Mouse (Mus musculus) 3T3-L1 (cell line): ENCODE data around the gene Lrrc9.

Source experiments
- DNase-seq: peaks from one replicate; pipeline ENCODE4 v3.0.0-alpha.2; 2015; ENCODE audit warnings: low read depth, low spot score

Gene Lrrc9

GRCm38 (mm10) chr12:72441839-72442576 lies at the start of gene Lrrc9:
Lrrc9 (plus strand) TSS chr12:72441866.
- DNase-seq: no peak

DNA sequence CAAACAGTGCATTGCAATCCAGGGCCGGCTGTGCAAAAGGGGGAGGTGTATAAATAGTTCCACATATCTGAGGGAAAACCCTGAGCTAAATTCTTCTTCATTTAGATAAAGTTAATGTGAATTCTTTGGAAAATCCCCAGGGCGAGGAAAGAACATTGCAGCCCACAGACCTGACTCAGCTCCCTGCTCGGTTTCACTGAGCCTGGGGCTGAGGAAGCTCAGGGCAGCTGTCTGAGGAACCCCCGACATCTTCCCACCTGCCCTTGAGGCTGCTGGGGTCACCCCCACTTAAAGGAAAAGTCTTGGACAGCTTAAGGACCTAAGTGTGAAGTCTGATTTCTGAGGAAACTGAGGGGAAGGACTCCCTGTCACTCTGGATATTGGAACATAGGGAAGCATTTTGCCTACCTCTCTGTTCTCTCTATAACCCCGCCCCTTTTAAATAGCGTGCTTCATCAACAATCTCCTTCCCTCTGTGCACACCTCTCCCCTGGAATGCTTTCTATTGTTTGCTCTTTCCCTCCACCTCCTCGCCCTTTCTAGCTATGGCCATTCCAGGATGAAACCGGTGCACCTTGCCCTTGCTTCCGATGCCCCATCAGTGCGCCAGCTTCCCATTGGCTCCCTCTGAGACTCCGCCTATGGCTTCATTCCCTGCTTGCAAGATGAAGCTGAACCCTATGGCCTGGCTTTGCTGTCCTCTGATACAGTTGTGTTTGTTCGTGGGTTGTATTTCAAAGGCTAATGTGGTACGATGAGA lies 48.4 kb upstream of the Lrrc9 start:
- peak; percentile 5 for DNase-seq

GRCm38 (mm10) chr12:72405031-72405430 lies 36.6 kb upstream of the Lrrc9 start:
- no peak for DNase-seq

DNA sequence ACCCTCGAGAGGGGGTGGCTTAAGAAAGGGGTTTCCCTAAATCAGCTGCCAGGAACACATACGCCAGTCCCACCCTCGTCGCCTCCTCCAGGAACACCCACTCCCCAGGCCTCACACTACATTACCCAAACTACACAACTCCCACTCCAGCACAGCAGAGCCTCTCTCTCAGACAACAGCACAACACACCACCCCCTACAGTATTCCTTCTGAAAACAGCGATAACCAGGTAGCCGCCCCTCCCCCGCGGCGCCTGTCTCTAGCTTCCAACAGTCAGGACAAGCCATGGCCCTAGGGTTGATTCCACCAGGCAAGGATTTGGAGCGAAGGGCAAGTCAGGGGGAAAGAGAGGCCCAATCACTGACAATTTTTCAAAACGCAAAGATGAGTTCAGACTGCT lies 34.5 kb upstream of the Lrrc9 start:
- DNase-seq: no peak

- DNase-seq: no peak
Observed at GRCm38 (mm10) chr12:72407721-72408110, 34.0 kb upstream of the Lrrc9 start.

GRCm38 (mm10) chr12:72408111-72408891 lies 33.4 kb upstream of the Lrrc9 start:
- no peak for DNase-seq

DNA sequence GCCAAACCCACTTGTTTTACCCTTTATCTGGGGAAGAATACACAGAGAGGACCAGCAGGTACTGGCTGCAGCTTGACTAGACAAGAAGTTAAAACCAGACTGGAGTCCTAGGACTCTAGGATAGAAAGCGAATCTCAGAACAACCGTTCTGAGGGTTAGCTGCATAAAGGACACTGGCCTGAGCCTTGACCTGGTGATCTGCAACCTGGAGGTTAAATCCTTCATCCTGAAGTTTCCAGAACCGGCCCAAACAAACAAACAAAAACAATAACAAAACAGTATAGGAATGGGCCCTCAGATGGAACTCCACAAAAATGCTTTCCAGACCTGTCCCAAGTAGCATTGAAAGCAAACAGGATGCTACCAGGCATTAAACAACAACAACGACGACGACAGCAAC lies 32.7 kb upstream of the Lrrc9 start, which contains the start of gene Rtn1:
Rtn1 (minus strand) TSS at position 101 of the 400 bp plus-strand sequence.
- DNase-seq: no peak

DNA sequence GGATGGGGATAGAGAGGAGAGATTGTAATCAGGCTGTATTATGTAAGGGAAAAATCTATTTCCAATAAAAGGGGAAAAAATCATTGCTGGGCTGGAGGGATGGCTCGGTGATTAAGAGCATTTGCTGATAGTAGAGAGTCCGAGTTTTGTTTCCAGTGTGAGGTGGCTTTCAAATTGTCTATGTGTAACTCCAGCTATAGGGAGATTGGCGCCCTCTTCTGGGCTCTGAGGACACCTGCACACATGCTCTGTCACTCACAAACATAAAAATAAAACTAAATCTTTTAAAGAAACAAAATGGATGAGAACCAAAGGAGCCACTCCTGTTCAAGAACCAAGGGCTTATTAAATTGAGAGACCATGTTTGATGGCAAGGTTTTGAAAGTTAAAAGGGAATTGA lies 23.9 kb upstream of the Lrrc9 start:
- peak; percentile 45 for DNase-seq

DNA sequence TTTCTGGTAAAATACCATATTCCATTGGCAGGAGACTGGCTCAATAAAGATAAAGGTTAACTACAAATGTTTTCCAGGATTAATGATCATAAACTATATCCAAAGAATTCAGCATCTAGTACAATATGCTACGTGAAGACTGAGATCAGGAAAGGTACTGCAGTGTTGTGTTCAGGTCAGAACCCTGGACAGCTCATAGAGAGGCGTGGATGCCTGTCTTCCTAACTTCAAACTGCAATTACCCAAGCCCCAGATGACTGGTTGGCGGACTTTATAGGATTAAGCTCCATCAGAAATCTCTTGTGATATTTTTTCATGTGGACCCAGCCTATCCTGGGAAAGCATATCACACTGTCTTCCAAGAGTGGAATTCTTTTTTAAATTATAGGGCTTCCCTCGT lies 19.0 kb upstream of the Lrrc9 start:
- peak; percentile 35 for DNase-seq

GRCm38 (mm10) chr12:72427722-72428126 lies 13.9 kb upstream of the Lrrc9 start:
- DNase-seq: peak; percentile 60

GRCm38 (mm10) chr12:72432209-72432608 lies 9.5 kb upstream of the Lrrc9 start:
- DNase-seq: peak; percentile 7

DNA sequence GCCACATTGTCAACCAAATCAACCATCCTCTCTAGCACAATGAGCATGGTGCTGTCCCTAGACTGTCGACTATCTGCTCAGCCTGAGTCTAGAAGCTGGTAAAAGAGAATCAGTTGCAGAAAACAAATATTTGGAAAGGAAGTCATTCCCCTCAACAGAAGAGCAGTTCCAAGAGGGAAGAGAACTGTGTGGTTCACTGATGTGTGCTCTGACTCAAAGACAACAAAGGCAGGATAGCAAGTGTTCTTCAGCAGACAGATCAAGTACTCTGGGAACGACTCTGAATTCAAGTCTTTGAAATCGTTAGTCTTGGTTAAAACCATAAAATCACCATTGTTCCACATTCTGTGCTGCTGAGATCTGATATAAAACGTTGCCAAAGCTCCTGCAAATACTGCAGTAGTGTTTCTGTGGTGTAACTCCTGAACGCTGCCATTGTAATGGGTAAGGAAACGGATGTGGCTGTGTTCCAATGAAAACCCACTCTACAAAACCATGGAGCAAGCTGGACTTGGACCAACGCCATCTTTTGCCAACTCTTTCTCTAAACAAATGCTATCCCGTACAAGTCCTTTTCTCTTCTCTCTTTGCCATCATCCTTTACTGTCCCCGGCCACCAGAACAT lies 8.3 kb upstream of the Lrrc9 start:
- DNase-seq: no peak

DNA sequence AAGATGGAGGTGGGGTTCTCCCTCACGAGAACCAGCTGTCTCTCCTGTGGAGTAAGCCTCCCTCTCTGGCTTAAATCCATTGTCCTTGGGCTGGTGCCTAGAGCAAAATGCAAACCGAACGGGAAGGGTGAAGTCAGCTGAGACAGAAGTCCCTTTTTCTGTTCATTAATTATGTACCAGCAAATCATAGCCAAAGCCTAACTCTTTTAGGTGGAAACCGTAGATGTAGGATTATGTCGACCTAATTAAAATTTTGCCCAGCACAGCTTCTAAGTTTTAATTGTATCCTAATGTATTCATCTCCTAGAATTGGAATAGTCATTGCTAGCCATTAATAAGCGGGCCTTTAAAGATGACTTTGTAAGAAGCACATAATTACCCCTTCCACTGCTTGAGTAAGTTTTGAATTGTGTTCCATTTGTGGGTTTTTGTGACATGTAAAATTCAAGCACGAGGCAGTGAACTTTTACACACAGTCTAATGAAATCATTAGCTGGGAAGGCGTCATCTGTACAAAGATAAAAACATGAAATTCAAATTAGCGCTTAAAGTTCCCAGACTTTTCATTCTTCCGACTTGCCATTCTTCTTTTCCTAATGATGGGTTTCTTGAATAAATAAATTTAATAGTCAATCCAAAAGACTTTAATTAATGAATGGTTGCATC lies 3.9 kb upstream of the Lrrc9 start:
- DNase-seq: no peak

DNA sequence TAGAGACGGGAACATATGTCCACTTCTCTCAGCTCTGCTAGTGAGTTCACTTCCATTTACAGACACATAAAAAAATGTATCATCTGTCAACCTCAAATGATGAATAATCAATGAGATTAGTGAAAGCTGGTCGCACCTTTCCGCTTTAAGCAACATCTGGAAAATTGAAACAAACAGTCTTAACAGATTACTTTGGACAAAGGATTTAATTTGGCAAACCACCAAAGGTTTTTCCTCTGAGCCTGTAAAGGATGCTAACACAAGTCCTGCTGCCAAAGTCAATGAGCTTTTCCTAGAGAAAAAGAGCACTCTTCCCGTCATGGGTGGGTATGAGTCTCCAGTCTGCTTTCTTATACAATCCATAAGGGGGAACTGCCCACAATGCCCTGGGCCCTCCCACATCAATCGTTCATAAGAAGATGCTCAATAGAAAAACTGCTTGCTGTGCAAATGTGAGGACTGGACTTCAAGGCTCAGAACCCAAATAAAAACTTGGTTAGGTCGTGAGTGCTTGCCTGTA lies 2.6 kb upstream of the Lrrc9 start:
- DNase-seq: no peak

- DNase-seq: no peak
Observed at GRCm38 (mm10) chr12:72453941-72454340, 12.3 kb downstream of the Lrrc9 start.

GRCm38 (mm10) chr12:72461191-72461893 lies 19.7 kb downstream of the Lrrc9 start:
- peak; percentile 66 for DNase-seq

DNA sequence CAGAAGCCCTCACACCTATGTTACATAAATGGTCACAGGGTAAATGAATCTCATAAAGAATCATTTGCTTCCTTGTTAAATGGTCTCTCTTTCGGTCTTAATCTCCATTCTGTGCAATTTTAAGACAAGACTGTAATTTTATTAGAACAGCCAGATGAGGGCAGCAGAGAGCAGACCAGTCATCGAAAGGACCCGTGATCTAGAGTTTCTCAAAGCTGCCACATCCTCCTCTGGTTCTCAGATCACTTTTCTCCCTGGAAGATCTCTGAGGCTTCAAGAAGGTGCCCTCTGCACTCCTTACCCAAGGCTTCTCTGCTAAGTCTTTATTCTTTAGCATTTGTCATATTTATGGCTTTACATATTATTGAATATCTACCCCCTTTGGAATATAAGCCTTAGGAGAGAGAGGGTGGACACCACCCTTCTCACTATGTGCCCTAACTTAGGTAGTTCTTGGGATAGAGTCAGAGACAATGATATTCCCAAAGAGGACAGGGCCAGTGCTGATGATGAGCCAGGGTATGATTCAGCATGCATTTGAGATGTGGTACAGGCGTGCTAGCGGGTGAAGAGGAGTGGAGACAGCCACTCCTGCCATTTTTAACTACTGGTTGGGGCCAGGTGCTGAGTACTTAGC lies 20.3 kb downstream of the Lrrc9 start:
- DNase-seq: peak; percentile 87

- DNase-seq: no peak
Observed at GRCm38 (mm10) chr12:72465826-72466501, 24.3 kb downstream of the Lrrc9 start.

- no peak for DNase-seq
Observed at GRCm38 (mm10) chr12:72467269-72467668, 25.6 kb downstream of the Lrrc9 start.
